Mouse (Mus musculus) adrenal gland, postnatal 36 days (tissue): Measurements from ENCODE around the gene Zfp385a. TPM values are rescaled to one million over a fixed set of nuclear protein-coding genes. Genes with fewer than 3 reads are reported as not detected.

ENCODE experiments used
- DNase-seq, 2 experiments: peaks; one replicate each; pipeline ENCODE4 v3.0.0; 2021; ENCODE audit warnings: mixed read lengths in 1 of 2
- long read RNA-seq, 2 experiments: library from polyadenylated mRNA; stranded (forward); transcript quantifications; one replicate each; pipeline ENCODE4 v2.0.0; 2021; ENCODE audit warnings: borderline sequencing depth in 2 of 2
- total RNA-seq, 2 experiments: library from RNA; stranded (reverse); gene quantifications; 2 replicates each; pipeline ENCODE4 v1.2.3; 2021

Zfp385a gene
- total RNA-seq = 10 to 100 TPM; 11.8 to 13.3 TPM
- long read RNA-seq, experiment 1 = 0 reads
- long read RNA-seq, experiment 2, partial matches to known transcripts = 2 of 4 reads
- long read RNA-seq, experiment 2, other reads (novel, unspliced or antisense) = 0 of 4 reads

GRCm38 (mm10) chr15:103339961-103340337 lies at the start of gene Zfp385a:
TSS of gene Zfp385a (minus strand) at chr15:103340093.
- peak; percentile 48 to 81 for DNase-seq

GRCm38 (mm10) chr15:103388556-103389145 lies 48.8 kb upstream of the Zfp385a start:
- peak in 1 of 2 experiments; percentile 39 for DNase-seq

DNA sequence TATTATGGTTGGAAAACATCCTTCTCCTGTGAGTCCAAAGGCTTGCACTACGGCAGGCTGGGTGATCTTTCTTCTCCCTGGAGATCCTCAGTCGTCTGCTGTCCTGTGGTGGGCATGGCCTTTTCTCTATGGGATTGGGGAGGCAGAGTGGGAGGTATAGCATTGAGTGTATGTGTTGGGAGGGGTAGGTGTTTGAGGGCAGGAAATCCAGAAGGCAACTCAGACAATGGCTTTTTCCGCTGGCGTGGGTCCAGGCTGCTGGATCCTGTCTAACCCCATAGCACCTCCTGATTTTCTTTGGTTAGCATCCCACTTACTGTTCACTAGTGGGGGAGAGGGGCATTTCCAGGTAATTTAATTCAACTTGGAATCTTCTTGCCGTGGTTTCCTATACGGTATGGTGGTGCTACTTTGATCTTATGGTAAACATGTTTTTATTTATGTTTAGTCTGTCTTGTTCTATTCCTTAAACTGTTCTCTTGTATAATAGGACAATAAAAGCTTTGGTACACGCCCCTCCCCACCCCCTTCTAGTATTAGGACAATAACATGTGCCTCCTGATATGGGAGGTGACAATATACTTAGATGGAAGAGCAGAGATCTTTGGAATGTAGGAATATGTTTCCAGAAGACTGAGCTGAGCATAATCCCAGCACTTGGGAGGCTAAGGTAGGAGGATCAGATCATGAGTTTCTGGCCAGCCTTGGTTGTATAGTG lies 44.0 kb upstream of the Zfp385a start:
- DNase-seq = peak; percentile 57 to 79

DNA sequence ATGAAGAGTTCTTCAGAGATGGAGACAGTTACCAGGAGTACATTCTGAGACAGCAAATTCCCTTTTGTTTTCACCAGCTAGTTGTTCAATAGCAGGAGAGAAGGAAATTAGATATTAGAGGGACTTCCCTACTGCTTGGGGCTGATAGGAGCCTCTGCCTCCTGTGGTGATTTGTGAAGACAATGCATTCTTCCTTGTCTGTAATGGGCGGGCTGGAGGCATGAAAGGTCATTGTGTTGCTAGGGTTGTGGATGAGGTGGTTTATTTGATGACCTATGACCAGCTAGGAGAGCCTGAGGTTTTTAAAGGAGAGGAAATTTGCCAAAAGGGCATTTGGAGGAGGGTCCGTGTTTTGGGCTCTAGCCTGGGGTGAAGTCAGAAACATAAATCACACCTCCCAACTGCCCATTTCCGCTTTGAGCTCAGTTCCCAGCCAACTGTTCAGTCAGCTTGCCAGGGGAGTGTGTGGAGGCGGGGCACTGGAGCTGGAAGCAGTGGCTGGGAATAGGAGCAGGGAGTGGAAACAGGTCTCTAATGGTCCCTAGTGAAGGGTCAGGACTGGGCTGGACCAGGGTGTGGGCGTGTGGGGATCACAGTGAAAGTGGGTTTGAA lies 43.0 kb upstream of the Zfp385a start:
- DNase-seq = peak; percentile 65 to 78

- no peak for DNase-seq
Observed at GRCm38 (mm10) chr15:103382075-103382474, 42.2 kb upstream of the Zfp385a start.

DNA sequence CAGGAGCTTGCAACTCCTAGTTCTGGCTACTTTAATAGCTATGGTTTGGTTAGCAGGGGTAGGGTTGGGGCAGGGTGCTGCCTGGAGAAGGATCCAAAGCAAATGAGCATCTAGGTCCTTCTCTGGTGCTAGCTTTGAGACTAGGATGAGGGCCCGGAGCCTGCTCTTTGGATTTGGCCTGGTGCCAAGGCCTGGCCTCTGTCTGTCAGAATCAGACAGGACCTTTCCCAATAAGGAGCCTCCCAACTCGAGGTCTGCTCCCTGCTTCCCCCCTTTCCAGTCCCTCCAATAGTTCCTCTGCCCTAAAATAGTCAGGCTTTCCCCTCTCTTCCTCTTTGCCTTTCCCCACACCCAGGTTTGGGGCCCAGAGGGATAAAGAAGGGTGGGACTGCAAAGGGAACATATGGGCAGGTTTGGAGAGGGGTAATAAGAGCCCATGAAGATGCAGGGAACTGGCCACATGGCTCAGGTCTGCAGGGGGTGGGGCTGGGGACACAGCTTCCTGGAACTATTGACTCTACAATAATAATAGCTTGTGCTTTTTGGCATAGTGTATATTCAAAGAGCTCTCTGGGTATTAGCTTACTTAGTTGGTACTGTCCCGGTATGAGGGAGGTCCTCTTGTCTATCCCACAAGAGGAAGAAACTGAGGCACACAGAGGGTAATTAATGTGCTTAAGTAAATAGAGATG lies 38.9 kb upstream of the Zfp385a start:
- peak in 1 of 2 experiments; percentile 44 for DNase-seq

GRCm38 (mm10) chr15:103377752-103378664 lies 38.1 kb upstream of the Zfp385a start:
- DNase-seq = peak in 1 of 2 experiments; percentile 40

- DNase-seq = no peak
Observed at GRCm38 (mm10) chr15:103376837-103377269, 37.0 kb upstream of the Zfp385a start.

DNA sequence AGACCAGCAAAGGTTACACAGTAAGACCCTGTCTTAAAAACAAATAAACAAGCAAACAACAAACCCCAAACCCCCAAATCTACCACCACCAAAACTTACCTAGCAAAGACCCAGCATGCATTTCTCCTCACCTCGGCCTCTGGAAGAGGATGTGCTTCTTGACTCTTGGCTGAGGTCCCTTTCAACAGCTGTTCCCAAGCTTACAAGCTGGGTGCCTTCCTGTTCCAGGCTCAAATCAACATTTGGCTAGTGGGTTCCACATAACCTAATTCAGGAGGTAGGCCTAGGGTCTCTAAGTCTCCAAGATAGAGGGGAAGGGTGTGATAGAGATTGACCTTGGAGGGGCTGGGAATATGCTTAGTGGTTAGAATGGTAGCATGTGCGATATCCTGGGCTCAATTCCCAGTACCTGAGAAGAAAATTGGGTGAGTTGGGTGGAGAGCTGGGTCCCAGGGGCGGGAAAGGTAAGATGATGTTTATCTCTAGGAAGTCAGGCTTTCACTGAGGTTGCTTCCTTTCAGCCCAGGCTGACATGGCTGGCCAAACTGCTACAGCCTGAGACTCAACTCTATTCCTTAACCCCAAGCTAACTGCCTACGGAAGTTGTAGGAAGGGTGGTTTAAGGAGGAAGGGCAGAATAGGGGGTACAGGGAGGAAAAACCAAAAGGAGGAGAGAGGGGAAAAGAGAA lies 35.4 kb upstream of the Zfp385a start:
- DNase-seq = no peak

- no peak for DNase-seq
Observed at GRCm38 (mm10) chr15:103372461-103372860, 32.6 kb upstream of the Zfp385a start.

GRCm38 (mm10) chr15:103371741-103372140 lies 31.8 kb upstream of the Zfp385a start:
- DNase-seq = no peak

DNA sequence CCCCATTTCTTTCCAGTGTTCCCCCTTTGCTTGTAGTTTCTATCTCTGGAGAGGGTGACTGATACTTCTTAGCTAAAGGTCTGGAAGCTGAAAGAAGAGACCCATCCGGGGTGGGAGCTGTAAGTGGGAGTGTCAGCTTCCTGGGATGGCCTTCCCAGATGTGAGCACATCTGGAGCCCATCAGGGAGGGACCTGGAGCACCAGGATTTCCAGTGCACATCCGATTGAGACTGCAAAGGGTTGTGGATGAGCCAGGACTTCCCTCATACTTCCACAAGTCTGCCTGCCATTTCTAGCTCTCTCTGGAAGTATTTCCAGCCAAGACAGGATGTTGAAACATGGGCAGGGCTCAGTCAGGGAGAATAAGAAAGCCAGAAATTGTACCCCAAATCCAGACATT lies 31.3 kb upstream of the Zfp385a start:
- no peak for DNase-seq

GRCm38 (mm10) chr15:103370462-103370861 lies 30.6 kb upstream of the Zfp385a start:
- DNase-seq = no peak

- DNase-seq = no peak
Observed at GRCm38 (mm10) chr15:103369123-103369522, 29.2 kb upstream of the Zfp385a start.

DNA sequence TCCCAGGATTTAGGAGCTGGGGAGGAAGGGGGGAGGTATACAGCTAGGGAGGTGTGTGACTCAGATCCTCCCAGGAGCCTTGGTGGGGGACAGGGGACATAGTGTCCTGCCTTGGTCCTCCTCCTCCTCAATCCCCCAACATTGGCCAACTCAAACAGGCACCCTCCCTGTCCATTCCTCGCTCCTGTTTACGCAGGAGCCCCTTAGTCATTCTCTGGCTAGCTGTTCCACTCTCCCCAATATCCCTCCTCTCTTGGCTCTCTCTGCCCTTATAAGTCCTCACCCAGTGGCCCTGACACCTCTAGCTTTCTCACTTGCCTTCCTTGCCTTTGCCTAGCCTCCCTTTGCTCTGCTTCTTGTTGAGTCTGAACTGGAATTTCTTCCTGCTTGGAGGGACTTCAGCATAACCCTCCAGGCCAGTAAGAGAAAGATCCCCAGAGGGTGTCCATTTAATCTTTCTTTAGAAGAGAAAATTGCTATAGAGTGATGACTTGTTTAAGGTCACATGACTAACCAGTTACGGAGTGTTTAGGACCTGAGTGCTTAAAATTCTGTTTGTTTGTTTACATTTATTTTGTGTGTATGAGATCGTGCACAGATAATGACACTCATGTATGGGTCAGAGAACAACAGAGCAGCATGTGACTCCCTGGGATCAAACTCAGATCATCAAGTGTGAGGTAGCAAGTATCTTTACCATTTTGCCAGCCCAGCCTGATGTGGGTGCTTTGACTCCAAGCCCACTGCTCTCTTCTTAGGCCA lies 28.5 kb upstream of the Zfp385a start:
- no peak for DNase-seq

DNA sequence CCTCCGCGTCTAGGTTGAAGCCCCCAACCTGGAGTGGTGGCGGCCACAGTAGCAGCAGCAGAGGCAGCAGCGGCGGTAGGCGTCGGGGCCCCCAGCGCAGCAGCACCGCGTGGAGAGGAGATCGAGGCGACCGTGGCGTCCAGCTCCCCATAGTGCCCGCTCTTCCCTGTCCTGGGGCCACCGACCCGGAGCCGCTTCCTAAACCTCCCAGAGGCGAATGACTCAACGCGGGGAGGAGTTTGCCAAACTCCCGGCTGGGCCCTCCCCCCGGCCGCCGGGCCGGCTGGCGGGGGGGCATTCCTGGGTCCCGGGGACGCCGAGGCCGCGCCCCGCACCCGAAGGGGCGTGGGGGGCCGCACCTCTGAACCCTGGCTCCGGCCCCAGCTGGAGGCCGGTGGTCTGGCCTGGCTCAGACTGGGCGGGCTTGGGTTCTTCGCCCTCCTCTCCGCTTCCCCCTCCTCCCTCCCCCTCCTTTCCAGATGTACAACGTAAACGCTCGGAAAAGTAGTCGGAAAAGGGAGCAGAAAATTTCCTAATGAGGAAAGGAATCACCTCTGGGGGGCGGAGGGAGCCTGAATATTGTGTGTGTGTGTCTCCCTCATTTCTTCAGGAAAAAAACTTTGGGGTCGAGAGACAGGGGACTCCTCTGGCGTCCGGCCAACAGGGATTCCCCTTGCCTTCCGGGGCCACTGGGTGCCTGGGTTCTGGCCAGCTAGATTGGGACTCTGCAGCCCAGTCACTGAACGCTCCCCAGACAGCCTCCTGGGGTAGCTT lies 26.7 kb upstream of the Zfp385a start, which contains the start of gene Itga5:
Gene Itga5 (minus strand): TSS at position 388 of the 774 bp plus-strand sequence.
- peak; percentile 93 for DNase-seq

DNA sequence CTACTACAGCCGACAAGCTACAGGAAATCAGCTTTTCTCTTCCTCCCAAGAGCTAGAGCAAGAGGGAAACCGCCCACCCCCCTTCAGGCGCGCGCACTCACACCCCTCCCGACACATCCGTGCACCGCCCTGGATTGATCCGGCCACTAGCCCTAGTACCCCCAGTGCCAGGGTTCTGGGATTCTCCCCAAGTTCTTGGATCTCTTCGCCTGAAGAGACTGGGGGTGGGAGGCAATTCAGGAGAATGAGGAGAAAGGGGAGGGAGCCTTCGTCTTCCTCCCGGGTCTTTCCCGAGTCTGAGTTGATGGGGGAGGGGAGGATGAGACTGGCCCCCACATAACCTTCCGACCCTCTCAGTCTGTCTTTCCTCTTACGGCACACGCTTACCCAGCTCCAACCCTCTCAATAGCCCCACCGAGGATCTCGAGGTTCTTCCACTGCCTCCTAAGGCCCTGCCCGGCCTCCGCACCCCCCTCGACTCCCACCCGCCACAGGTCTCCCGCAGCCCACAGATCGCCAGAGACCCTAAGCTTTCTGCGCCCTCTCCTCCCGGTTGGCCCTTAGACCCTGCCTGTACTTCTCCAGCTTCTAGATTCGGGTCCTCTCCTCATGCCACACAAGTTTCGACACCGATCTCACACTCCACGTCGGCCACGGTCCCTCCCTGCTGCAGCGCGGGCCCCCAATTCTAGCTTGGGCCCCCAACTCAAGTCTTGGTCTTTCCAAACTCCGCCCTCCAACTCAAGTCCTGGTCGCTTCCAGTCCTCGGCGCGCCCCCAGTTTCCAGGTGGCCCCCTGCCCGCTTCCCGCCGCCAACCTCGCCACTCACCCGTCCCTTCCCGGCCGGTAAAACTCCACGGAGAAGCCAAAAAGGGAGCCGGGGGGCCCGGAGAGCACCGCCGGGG lies 25.8 kb upstream of the Zfp385a start:
- peak; percentile 60 to 67 for DNase-seq

- DNase-seq = no peak
Observed at GRCm38 (mm10) chr15:103364761-103365160, 24.9 kb upstream of the Zfp385a start.
